Mouse (Mus musculus) kidney, adult 2 months (tissue): ENCODE data around the gene Klk15. TPM values are rescaled to one million over a fixed set of nuclear protein-coding genes. Genes with fewer than 3 reads are reported as not detected.

ENCODE experiments used
- DNase-seq: peaks from one replicate; pipeline ENCODE4 v3.0.0; 2021
- H3K27ac ChIP-seq: fragments of 200-500 bp; 2 replicates; pipeline ENCODE4 v1.5.1; 2012; ENCODE audit warnings: low read depth, low read length, control low read depth, inconsistent platforms; ENCODE audit not compliant: insufficient read depth
- H3K27me3 ChIP-seq: fragments of 200-500 bp; replicated peaks from 2 replicates; pipeline ENCODE4 v1.6.1; 2012; ENCODE audit warnings: mild to moderate bottlenecking, moderate library complexity, low read length, inconsistent platforms; ENCODE audit not compliant: control insufficient read depth, insufficient read depth
- H3K36me3 ChIP-seq: fragments of 200-500 bp; 2 replicates; pipeline ENCODE4 v1.6.1; 2012; ENCODE audit warnings: mild to moderate bottlenecking, moderate library complexity, low read length, inconsistent platforms; ENCODE audit not compliant: control insufficient read depth, insufficient read depth
- H3K4me1 ChIP-seq: fragments of 200-500 bp; 2 replicates; pipeline ENCODE4 v1.6.1; 2011; ENCODE audit warnings: low read length; ENCODE audit not compliant: control insufficient read depth, insufficient read depth
- H3K4me3 ChIP-seq: fragments of 200-500 bp; 2 replicates; pipeline ENCODE4 v1.5.1; 2011; ENCODE audit warnings: mild to moderate bottlenecking, low read depth, low read length, control low read depth; ENCODE audit not compliant: insufficient read depth
- CTCF ChIP-seq: fragments of 200-500 bp; conservative IDR thresholded peaks from 2 replicates; pipeline ENCODE4 v1.5.1; 2011; ENCODE audit warnings: low read depth, mild to moderate bottlenecking, control low read depth, low read length, moderate library complexity, mixed read lengths; ENCODE audit not compliant: insufficient read depth, insufficient read length
- POLR2A ChIP-seq: fragments of 200-500 bp; IDR thresholded peaks from one replicate; pipeline ENCODE4 v1.6.1; 2011; ENCODE audit warnings: low read depth, low read length, control low read depth
- WGBS: fragments of 180-500 bp; shearing (Covaris S2); methylation state at CpG from one replicate; pipeline ENCODE4 v1.1.7; 2018; 5-methylcytosine and 5-hydroxymethylcytosine counted together
- polyA plus RNA-seq: library from polyadenylated mRNA; depleted of rRNA; stranded (reverse); fragments of >200 nt; gene quantifications from 2 replicates; pipeline ENCODE4 v1.2.3, GENCODE M21; 2012

Klk15 gene
- polyA plus RNA-seq, 1 experiment, result 0.09 TPM

DNA sequence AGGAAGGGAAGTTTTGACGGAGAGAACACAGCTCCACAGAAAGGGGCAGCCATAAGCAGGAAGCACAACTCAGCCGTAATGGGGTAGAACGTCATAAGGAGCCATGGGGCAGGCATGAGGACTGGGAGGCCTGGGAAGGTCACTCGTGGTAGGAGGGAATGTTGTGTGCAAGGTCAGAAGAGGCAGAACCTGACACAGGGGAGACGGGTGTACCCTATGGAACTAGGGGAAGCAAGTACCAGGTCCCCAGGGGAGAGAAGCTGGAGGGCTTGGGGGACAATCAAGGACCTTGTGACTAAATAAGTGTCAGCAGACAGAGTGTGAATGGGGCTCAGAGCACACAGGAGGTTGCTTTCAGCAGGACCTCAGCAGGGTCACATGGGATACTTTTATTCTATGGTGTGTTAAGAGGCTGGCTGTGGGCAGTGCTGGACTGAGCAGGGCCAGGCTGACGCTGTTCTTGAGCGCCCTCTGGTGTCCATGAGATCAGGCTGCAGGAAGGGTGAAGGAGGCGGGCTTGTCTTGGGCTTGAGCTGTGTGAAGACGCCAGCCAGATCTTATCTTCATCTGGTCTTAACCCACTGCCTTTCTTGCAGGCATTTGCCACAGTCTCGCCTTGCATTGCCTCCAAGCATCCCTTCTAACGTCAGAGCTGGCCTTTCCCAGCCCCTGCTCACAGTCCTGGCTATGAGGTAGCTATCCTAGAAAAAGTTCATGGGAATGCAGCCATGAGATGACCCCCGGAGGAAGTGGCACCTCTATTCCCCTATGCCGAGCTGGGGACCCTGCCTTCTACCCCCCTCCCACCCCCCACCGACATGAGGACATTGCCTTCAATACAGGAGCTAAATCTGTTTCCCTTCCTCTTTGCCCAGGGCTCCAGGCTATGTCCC is 13.7 kb upstream of the Klk15 start:
- H3K36me3 ChIP-seq, result no peaks in the 10 kb centered on the region
- no peaks in the 10 kb centered on the region for H3K27me3 ChIP-seq
- TF ChIP-seq CTCF (peak; percentile 93), POLR2A (no peak)
- WGBS, result 22% methylated on average over 14 of the region's 14 CpGs
- no peak overlapping the region for H3K27ac ChIP-seq
- peak; percentile 68 for DNase-seq
- H3K4me3 ChIP-seq, result no peak overlapping the region
- no peaks in the 10 kb centered on the region for H3K4me1 ChIP-seq

DNA sequence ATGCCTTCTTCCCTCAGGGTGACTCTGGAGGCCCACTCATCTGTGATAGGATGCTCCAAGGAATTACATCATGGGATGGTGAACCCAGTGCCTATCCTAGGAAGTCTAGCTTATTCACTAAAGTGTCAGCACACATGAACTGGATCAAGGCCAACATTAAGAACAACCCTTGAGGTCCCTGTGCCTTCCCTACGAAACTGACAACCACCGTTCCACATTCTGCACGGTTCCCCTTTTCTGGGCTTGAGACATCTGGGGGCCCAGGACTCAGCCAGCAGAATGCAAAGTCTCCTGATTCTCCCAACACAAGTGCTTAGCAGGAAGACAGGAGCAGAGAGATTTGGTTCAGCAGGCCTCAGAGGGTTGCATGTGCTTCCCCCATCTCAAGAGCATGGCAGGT is 13.0 kb upstream of the Klk15 start:
- 87% methylated on average over 3 of the region's 3 CpGs for WGBS
- Histone ChIP-seq H3K27ac (no peak overlapping the region), H3K27me3 (no peaks in the 10 kb centered on the region), H3K4me1 (no peaks in the 10 kb centered on the region), H3K36me3 (no peaks in the 10 kb centered on the region), H3K4me3 (no peak overlapping the region)
- DNase-seq, result no peak
- TF ChIP-seq CTCF (no peak), POLR2A (no peak)

DNA sequence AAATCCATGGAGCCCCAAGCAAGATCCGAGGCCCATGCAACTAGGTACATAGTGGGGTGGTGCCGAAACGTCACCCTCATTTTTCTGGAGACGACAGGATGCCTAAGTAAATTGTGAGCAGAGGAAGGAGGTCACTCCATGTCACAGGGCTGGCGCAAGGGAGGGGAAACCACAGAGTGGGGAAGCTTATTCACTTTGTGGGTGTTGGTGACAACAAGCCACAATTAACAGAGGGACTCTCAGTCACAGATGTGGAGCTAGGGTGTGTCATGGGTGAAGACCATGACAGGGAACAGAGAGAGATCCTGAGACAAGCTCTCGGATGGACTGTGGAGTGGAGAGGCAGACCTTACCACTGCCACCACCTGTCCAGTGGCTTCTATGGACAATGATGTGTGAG is 12.5 kb upstream of the Klk15 start:
- TF ChIP-seq POLR2A, result no peak
- no peak for TF ChIP-seq CTCF
- Histone ChIP-seq H3K4me3 (no peak overlapping the region), H3K27me3 (no peaks in the 10 kb centered on the region), H3K27ac (no peak overlapping the region), H3K36me3 (no peaks in the 10 kb centered on the region), H3K4me1 (no peaks in the 10 kb centered on the region)
- DNase-seq, result no peak
- WGBS, result 75% methylated on average over 6 of the region's 6 CpGs

DNA sequence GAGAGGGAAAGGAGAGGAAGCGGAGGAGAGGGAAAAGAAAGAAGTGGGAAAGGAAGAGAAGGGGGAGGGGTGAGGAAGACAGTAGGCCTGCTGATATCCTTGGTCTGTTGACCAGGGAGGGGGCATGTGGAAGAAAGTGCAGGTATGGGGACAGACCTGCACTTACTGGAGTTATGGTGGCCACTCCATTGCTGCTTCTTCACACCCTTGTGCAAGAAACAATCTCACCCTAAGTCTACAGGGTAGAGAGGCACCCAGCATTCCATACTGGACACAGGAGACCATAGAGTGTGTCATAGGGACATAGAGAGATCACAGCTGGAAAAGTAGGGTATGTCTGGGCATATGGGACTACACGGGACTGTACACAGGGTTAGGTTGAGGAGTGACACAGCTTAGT is 11.6 kb upstream of the Klk15 start:
- no peaks in the 10 kb centered on the region for H3K36me3 ChIP-seq
- no peaks in the 10 kb centered on the region for H3K27me3 ChIP-seq
- 81% methylated on average over 2 of the region's 2 CpGs for WGBS
- DNase-seq, result no peak
- no peak overlapping the region for H3K27ac ChIP-seq
- no peak for TF ChIP-seq CTCF
- no peak for TF ChIP-seq POLR2A
- H3K4me1 ChIP-seq, result no peaks in the 10 kb centered on the region
- no peak overlapping the region for H3K4me3 ChIP-seq

DNA sequence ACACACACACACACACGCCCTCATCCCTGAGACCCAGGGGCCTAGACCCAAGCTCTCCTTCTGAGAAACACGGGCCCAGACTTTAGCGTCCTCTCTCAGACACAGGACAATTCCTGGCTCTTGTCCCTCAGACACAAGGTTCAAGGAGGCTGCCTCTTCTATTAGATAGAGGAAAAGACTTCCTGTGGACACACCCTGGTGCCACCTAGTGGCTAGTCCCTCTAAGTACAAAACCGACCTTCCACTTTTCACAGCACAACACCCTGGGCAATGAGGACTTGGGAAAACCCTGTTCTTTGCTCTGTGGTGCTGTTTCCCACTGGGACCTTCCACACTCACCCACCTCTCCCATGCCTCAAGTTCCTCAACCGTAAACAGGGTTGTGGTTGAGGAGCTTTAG is 7.6 kb upstream of the Klk15 start:
- DNase-seq, result no peak

DNA sequence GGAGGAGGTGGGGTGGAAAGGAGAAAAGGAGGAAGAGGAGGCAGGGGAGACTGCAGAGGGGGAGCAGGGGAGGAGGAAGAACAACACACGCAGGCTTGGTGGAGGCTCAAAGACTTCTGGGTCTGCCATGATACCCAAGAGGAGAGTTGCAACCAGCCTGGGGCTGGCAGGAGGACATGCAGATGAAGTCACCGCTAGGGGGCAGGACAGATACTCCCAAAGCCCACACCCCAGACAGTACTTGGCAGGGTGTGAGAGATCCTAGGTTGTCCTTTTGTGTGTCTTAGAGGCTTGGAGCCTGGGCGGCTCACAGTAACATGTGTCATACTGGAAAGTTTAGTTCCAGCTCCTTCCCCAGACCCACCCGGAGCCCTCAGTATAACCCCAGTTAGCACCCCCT is 5.0 kb upstream of the Klk15 start:
- H3K27ac ChIP-seq, result no peak overlapping the region
- no peaks in the 10 kb centered on the region for H3K27me3 ChIP-seq
- no peaks in the 10 kb centered on the region for H3K36me3 ChIP-seq
- DNase-seq, result peak; percentile 41
- 45% methylated on average over 4 of the region's 4 CpGs for whole genome bisulfite sequencing
- no peaks in the 10 kb centered on the region for H3K4me1 ChIP-seq
- H3K4me3 ChIP-seq, result no peak overlapping the region
- TF ChIP-seq POLR2A (no peak), CTCF (peak; percentile 57; the same call in 1 of the 2 replicates)

More for the DNA sequence above, 7.6 kb upstream of the Klk15 start:
- WGBS, result 66% methylated on average over 5 of the region's 5 CpGs
- TF ChIP-seq CTCF (peak; percentile 39; the same call in 1 of the 2 replicates), POLR2A (no peak)
- no peaks in the 10 kb centered on the region for H3K4me1 ChIP-seq
- no peaks in the 10 kb centered on the region for H3K27me3 ChIP-seq
- H3K4me3 ChIP-seq, result no peak overlapping the region
- no peak overlapping the region for H3K27ac ChIP-seq
- no peaks in the 10 kb centered on the region for H3K36me3 ChIP-seq

DNA sequence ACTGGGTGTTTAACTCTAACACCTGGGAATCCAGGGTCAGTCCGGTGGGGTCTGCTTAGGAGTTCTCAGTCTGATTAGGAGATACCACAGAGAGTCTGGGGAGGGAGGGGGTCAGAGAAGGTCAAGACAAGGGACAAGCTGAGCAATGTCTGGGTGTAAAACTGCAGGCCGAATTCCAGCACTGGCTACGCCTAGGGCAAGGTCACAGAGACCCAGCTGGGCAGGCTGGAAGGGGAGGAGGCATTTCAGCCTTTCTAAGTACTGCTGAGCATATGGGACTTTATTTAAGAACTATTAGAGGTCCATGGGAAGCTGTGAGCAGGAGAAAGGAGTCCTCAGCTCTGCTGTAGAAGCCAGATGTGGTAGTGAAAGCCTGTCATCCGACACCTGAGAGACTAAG is 1.2 kb upstream of the Klk15 start:
- DNase-seq, result peak; percentile 31
- WGBS, result 50% methylated on average over 4 of the region's 4 CpGs

More for the DNA sequence above, 1.2 kb upstream of the Klk15 start:
- TF ChIP-seq POLR2A, result no peak
- TF ChIP-seq CTCF, result no peak
- Histone ChIP-seq H3K4me1 (0 out of 2 replicates have a peak, but pooled peaks cover 4% of the 10 kb centered on the region), H3K27me3 (no peaks in the 10 kb centered on the region), H3K36me3 (no peaks in the 10 kb centered on the region), H3K4me3 (no peak overlapping the region), H3K27ac (peak overlapping the region; percentile 49)
